Mouse (Mus musculus) heart, embryonic 11.5 days (tissue): ENCODE data around the gene Slc4a1ap. TPM values are rescaled to one million over a fixed set of nuclear protein-coding genes. Genes with fewer than 3 reads are reported as not detected.

Experiments used
- ATAC-seq: fragments of 200-750 bp; cut with Nextera tagmentation; replicated peaks from 2 replicates; pipeline ENCODE4 v1.8.0; 2017; ENCODE audit warnings: moderate library complexity; ENCODE audit not compliant: insufficient number of reproducible peaks, low FRiP score, low TSS enrichment
- H3K27ac ChIP-seq: fragments of 300-500 bp; sonication (generic); 2 replicates; pipeline ENCODE4 v1.5.1; 2014; ENCODE audit warnings: mild to moderate bottlenecking, low read depth, low read length
- H3K27me3 ChIP-seq: fragments of 300-500 bp; sonication (generic); 2 replicates; pipeline ENCODE4 v1.6.1; 2014; ENCODE audit warnings: mild to moderate bottlenecking, low read length, mixed read lengths; ENCODE audit not compliant: control insufficient read depth, insufficient read depth
- H3K36me3 ChIP-seq: fragments of 300-500 bp; sonication (generic); 2 replicates; pipeline ENCODE4 v1.6.1; 2014; ENCODE audit warnings: mild to moderate bottlenecking, low read length, moderate library complexity, mixed read lengths; ENCODE audit not compliant: control insufficient read depth, insufficient read depth
- H3K4me1 ChIP-seq: fragments of 300-500 bp; sonication (generic); 2 replicates; pipeline ENCODE4 v1.6.1; 2014; ENCODE audit warnings: low read length; ENCODE audit not compliant: control insufficient read depth, insufficient read depth
- H3K4me2 ChIP-seq: fragments of 300-500 bp; sonication (generic); 2 replicates; pipeline ENCODE4 v1.6.1; 2014; ENCODE audit warnings: mild to moderate bottlenecking, moderate library complexity
- H3K4me3 ChIP-seq: fragments of 300-500 bp; sonication (generic); 2 replicates; pipeline ENCODE4 v1.5.1; 2014; ENCODE audit warnings: low read depth, low read length
- H3K9ac ChIP-seq: fragments of 300-500 bp; sonication (generic); 2 replicates; pipeline ENCODE4 v1.6.1; 2014; ENCODE audit warnings: mild to moderate bottlenecking, low read depth, low read length, moderate library complexity
- H3K9me3 ChIP-seq: fragments of 300-500 bp; sonication (generic); replicated peaks from 2 replicates; pipeline ENCODE4 v1.6.1; 2016; ENCODE audit warnings: low read length; ENCODE audit not compliant: control insufficient read depth
- WGBS: fragments of 180-500 bp; shearing (Covaris S2); extraction: QIAGEN DNeasy Blood & Tissue Kit; methylation state at CpG from one replicate; pipeline ENCODE4 v1.1.7; 2014; ENCODE audit not compliant: insufficient replicate concordance; 5-methylcytosine and 5-hydroxymethylcytosine counted together
- polyA plus RNA-seq: library from polyadenylated mRNA; unstranded; fragments of >200 nt; fragmentation: Nextera tagmentation; extraction: Ambion mirVana; gene quantifications from 2 replicates; pipeline ENCODE4 v1.2.1, GENCODE M21; 2014

Slc4a1ap gene
- 22.5 and 25.2 TPM in 2 replicates for polyA plus RNA-seq

- Histone ChIP-seq H3K27ac (peak within 1 kb of the TSS; percentile 74), H3K4me2 (peak within 1 kb of the TSS; percentile 99), H3K9me3 (no peaks in the 10 kb centered on the region), H3K9ac (peak within 1 kb of the TSS; percentile 91), H3K4me3 (peak within 1 kb of the TSS; percentile 99), H3K27me3 (no peaks in the 10 kb centered on the region), H3K4me1 (peaks cover 10% of the 10 kb centered on the region; the same call in 1 of the 2 replicates), H3K36me3 (peaks cover 16% of the 10 kb centered on the region)
- WGBS, result under 1% methylated on average over 28 of the region's 28 CpGs
- ATAC-seq, result peak; percentile 68
Measured at GRCm38 (mm10) chr5:31526354-31527116, at the start of gene Slc4a1ap. Gene Slc4a1ap, plus strand, starts transcription at chr5:31526995.

GRCm38 (mm10) chr5:31480536-31480935 is 46.3 kb upstream of the Slc4a1ap start:
- no peak overlapping the region for H3K27ac ChIP-seq
- no peak overlapping the region for H3K4me2 ChIP-seq
- 89% methylated on average over 4 of the region's 4 CpGs for WGBS
- H3K9me3 ChIP-seq, result no peaks in the 10 kb centered on the region
- no peaks in the 10 kb centered on the region for H3K27me3 ChIP-seq
- H3K36me3 ChIP-seq, result peaks cover 19% of the 10 kb centered on the region
- no peak overlapping the region for H3K9ac ChIP-seq
- no peak for ATAC-seq
- H3K4me1 ChIP-seq, result no peaks in the 10 kb centered on the region
- no peak overlapping the region for H3K4me3 ChIP-seq

GRCm38 (mm10) chr5:31485440-31485839 is 41.4 kb upstream of the Slc4a1ap start, which contains the start of gene 4930548H24Rik:
Gene 4930548H24Rik, plus strand, starts transcription at chr5:31485740.
- no peak within 1 kb of the TSS for H3K4me3 ChIP-seq
- WGBS, result 91% methylated on average over 3 of the region's 3 CpGs
- H3K4me2 ChIP-seq, result no peak within 1 kb of the TSS
- H3K4me1 ChIP-seq, result no peaks in the 10 kb centered on the region
- H3K9ac ChIP-seq, result no peak within 1 kb of the TSS
- H3K36me3 ChIP-seq, result peaks cover 6% of the 10 kb centered on the region
- no peaks in the 10 kb centered on the region for H3K27me3 ChIP-seq
- no peak within 1 kb of the TSS for H3K27ac ChIP-seq
- no peak for ATAC-seq
- no peaks in the 10 kb centered on the region for H3K9me3 ChIP-seq

- WGBS, result 85% methylated on average over 3 of the region's 3 CpGs
- Histone ChIP-seq H3K4me1 (no peaks in the 10 kb centered on the region), H3K27ac (no peak overlapping the region), H3K4me2 (no peak overlapping the region), H3K4me3 (no peak overlapping the region), H3K36me3 (peaks cover 3% of the 10 kb centered on the region; the same call in 1 of the 2 replicates), H3K9me3 (no peaks in the 10 kb centered on the region), H3K27me3 (no peaks in the 10 kb centered on the region), H3K9ac (no peak overlapping the region)
- ATAC-seq, result no peak
Measured at GRCm38 (mm10) chr5:31487889-31488288, 38.9 kb upstream of the Slc4a1ap start.

GRCm38 (mm10) chr5:31489116-31489769 is 37.6 kb upstream of the Slc4a1ap start:
- Histone ChIP-seq H3K4me3 (no peak overlapping the region), H3K27ac (no peak overlapping the region), H3K4me1 (no peaks in the 10 kb centered on the region), H3K27me3 (no peaks in the 10 kb centered on the region), H3K9me3 (no peaks in the 10 kb centered on the region), H3K4me2 (no peak overlapping the region), H3K36me3 (no peaks in the 10 kb centered on the region), H3K9ac (no peak overlapping the region)
- ATAC-seq, result no peak
- 62% methylated on average over 7 of the region's 7 CpGs for WGBS

- H3K9me3 ChIP-seq, result no peaks in the 10 kb centered on the region
- no peak overlapping the region for H3K4me2 ChIP-seq
- no peak overlapping the region for H3K27ac ChIP-seq
- WGBS, result 63% methylated on average over 1 of the region's 1 CpGs
- H3K4me1 ChIP-seq, result peaks cover 4% of the 10 kb centered on the region; the same call in 1 of the 2 replicates
- no peak for ATAC-seq
- no peaks in the 10 kb centered on the region for H3K27me3 ChIP-seq
- H3K9ac ChIP-seq, result no peak overlapping the region
- H3K36me3 ChIP-seq, result peaks cover 5% of the 10 kb centered on the region; the same call in 1 of the 2 replicates
- no peak overlapping the region for H3K4me3 ChIP-seq
Measured at GRCm38 (mm10) chr5:31492031-31492430, 34.8 kb upstream of the Slc4a1ap start.

- H3K27ac ChIP-seq, result no peak within 1 kb of the TSS
- under 1% methylated on average over 49 of the region's 49 CpGs for WGBS
- peak; percentile 98 for ATAC-seq
- no peaks in the 10 kb centered on the region for H3K27me3 ChIP-seq
- peaks cover 9% of the 10 kb centered on the region; the same call in 1 of the 2 replicates for H3K36me3 ChIP-seq
- peak within 1 kb of the TSS; percentile 93 for H3K4me3 ChIP-seq
- H3K9ac ChIP-seq, result peak within 1 kb of the TSS; percentile 87
- H3K4me1 ChIP-seq, result peaks cover 4% of the 10 kb centered on the region; the same call in 1 of the 2 replicates
- H3K9me3 ChIP-seq, result no peaks in the 10 kb centered on the region
- H3K4me2 ChIP-seq, result peak within 1 kb of the TSS; percentile 84
Measured at GRCm38 (mm10) chr5:31494513-31495297, 32.1 kb upstream of the Slc4a1ap start, which contains the start of gene Gpn1. Gene Gpn1, plus strand, starts transcription at chr5:31494741.

- 0 out of 2 replicates have a peak, but pooled peaks cover 7% of the 10 kb centered on the region for H3K4me1 ChIP-seq
- no peak overlapping the region for H3K4me3 ChIP-seq
- H3K27me3 ChIP-seq, result no peaks in the 10 kb centered on the region
- H3K27ac ChIP-seq, result no peak overlapping the region
- H3K4me2 ChIP-seq, result no peak overlapping the region
- WGBS, result 90% methylated on average over 10 of the region's 10 CpGs
- H3K9ac ChIP-seq, result no peak overlapping the region
- peaks cover 25% of the 10 kb centered on the region for H3K36me3 ChIP-seq
- no peak for ATAC-seq
- H3K9me3 ChIP-seq, result no peaks in the 10 kb centered on the region
Measured at GRCm38 (mm10) chr5:31504843-31505242, 22.0 kb upstream of the Slc4a1ap start.
